Mouse (Mus musculus) stomach, embryonic 15.5 days (tissue): ENCODE measurements around the gene Thpo. TPM values are rescaled to one million over a fixed set of nuclear protein-coding genes. Genes with fewer than 3 reads are reported as not detected.

Source experiments
- ATAC-seq: fragments of 200-750 bp; cut with Nextera tagmentation; 2 replicates; pipeline ENCODE4 v1.8.0; 2017; ENCODE audit warnings: low read depth, moderate number of reproducible peaks, moderate TSS enrichment; ENCODE audit not compliant: insufficient read depth, low FRiP score
- H3K27ac ChIP-seq: fragments of 300-500 bp; sonication (generic); 2 replicates; pipeline ENCODE4 v1.5.1; 2015; ENCODE audit warnings: mild to moderate bottlenecking, inconsistent platforms
- H3K27me3 ChIP-seq: fragments of 300-500 bp; sonication (generic); replicated peaks from 2 replicates; pipeline ENCODE4 v1.6.1; 2015; ENCODE audit warnings: inconsistent platforms
- H3K36me3 ChIP-seq: fragments of 300-500 bp; sonication (generic); 2 replicates; pipeline ENCODE4 v1.6.1; 2015; ENCODE audit warnings: inconsistent platforms
- H3K4me1 ChIP-seq: fragments of 300-500 bp; sonication (generic); 2 replicates; pipeline ENCODE4 v1.6.1; 2015; ENCODE audit warnings: inconsistent platforms
- H3K4me2 ChIP-seq: fragments of 300-500 bp; sonication (generic); 2 replicates; pipeline ENCODE4 v1.6.1; 2015; ENCODE audit warnings: mild to moderate bottlenecking, inconsistent platforms
- H3K4me3 ChIP-seq: fragments of 300-500 bp; sonication (generic); replicated peaks from 2 replicates; pipeline ENCODE4 v1.5.1; 2015; ENCODE audit warnings: inconsistent platforms
- H3K9ac ChIP-seq: fragments of 300-500 bp; sonication (generic); 2 replicates; pipeline ENCODE4 v1.6.1; 2015; ENCODE audit warnings: inconsistent platforms
- H3K9me3 ChIP-seq: fragments of 300-500 bp; sonication (generic); 2 replicates; pipeline ENCODE4 v1.6.1; 2016; ENCODE audit warnings: inconsistent platforms
- WGBS: fragments of 180-500 bp; shearing (Covaris S2); methylation state at CpG from one replicate; pipeline ENCODE4 v1.1.7; 2015; 5-methylcytosine and 5-hydroxymethylcytosine counted together
- polyA plus RNA-seq: library from polyadenylated mRNA; unstranded; fragments of >200 nt; fragmentation: Nextera tagmentation; extraction: Ambion mirVana; gene quantifications from 2 replicates; pipeline ENCODE4 v1.2.1, GENCODE M21; 2015

Thpo gene
- polyA plus RNA-seq, 1 experiment from 2014 or later, result 1.0 TPM

DNA sequence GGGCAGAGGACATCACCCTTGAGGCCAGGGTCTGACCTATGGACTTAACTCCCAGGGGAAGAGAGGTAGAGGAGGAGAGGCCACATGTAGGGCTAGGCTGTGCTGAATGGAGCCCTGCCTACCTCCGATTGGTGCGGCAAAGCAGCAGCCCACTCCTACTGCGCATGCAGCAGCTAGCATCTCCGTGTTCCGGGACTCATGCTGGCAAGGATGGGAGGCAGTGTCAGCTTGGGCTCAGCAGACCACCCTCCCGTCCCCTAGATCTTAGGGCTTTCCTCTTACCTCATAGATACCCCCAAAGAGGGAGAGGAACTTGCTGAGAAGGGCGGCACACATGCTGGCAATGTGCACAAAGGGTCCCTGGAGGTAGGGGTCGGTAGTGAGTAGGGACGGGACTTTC is 22.1 kb downstream of the Thpo start:
- Histone ChIP-seq H3K4me1 (peaks cover 27% of the 10 kb centered on the region), H3K9ac (no peak overlapping the region), H3K9me3 (no peaks in the 10 kb centered on the region), H3K27me3 (no peaks in the 10 kb centered on the region), H3K27ac (no peak overlapping the region), H3K36me3 (peaks cover 28% of the 10 kb centered on the region), H3K4me2 (no peak overlapping the region), H3K4me3 (no peak overlapping the region)
- ATAC-seq, result no peak
- WGBS, result 77% methylated on average over 9 of the region's 9 CpGs

DNA sequence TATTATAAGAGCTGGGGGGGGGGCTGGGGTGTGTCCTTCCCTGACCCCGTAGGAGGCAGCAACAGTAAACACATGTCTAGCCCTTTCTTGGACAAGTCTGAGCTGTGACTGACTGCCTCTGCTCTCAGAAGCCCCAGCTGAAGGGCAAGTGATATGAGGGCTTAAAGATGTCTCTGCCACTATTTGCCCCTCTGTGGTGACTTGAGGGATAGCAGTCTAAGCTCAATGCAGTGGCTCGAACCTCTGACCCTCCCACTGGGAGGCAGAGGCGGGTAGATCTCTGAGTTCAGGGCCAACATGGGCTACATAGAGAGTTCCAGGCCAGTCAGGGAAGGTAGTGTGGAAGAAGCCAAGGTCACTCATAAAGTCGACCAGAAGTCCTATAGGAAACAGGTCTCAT is 23.5 kb downstream of the Thpo start:
- ATAC-seq, result no peak
- no peak overlapping the region for H3K4me3 ChIP-seq
- H3K9ac ChIP-seq, result no peak overlapping the region
- H3K36me3 ChIP-seq, result peaks cover 34% of the 10 kb centered on the region
- peaks cover 20% of the 10 kb centered on the region for H3K4me1 ChIP-seq
- no peaks in the 10 kb centered on the region for H3K9me3 ChIP-seq
- H3K27me3 ChIP-seq, result no peaks in the 10 kb centered on the region
- H3K4me2 ChIP-seq, result no peak overlapping the region
- no peak overlapping the region for H3K27ac ChIP-seq
- 80% methylated on average over 4 of the region's 4 CpGs for whole genome bisulfite sequencing

DNA sequence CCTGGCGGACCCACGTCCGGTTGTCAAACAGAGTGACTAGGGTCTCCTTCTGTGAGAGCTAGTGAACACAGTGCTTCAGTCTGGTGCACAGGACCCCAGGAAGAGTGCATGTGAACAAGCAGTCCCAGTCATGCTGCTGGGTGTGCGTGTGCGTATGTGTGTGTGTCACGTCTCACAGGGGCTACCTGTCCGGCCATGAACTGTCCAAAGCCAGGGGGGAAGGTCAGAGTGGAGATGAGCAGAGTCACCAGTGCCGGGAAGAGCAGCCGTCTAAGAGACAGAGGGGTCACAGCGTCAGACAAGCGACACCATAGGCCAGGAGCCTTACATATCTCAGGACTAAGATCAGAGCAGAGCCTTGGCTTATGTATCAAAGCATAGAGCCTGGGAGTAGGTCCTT is 23.9 kb downstream of the Thpo start:
- Histone ChIP-seq H3K36me3 (peaks cover 34% of the 10 kb centered on the region), H3K4me2 (no peak overlapping the region), H3K4me3 (no peak overlapping the region), H3K9me3 (no peaks in the 10 kb centered on the region), H3K4me1 (peaks cover 16% of the 10 kb centered on the region), H3K9ac (no peak overlapping the region), H3K27me3 (no peaks in the 10 kb centered on the region), H3K27ac (no peak overlapping the region)
- WGBS, result 93% methylated on average over 11 of the region's 11 CpGs
- ATAC-seq, result no peak

DNA sequence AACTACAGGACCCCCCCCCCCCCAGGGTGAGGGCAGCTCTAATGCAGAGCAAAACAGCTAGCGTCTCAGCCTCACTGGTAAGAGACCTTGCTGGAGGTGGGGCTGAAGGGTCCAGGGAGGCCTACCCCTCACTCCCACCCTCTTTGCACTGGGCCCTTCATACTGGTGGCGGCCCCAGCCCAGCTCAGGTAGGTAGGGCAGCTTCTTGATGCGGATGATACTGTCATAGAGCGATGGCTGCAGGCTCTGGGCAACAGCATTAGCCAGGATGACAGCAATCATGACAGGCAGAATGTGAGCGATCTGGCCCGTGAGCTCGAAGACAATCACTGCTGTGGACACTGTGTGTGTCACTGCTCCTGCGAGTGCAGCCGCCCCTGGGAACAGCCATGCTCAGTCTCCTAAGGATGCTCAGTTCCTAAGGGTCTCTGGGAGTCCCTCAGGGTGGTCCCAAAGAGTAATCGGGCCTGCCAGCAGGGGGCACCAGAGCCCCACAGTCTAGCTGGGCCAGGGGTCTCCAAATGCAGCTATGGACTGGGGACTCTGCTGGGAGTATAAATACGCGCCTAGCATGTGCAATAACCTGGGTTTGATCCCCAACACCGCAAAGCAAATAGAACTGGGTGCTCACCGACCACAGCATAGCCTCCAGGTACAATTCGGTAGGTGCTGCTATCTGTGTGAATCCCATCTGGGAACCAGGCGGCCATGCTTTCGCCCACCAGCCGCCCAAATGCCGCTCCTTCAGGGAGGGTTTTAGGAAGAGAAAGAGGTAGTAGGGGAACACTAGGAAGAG is 25.2 kb downstream of the Thpo start:
- Histone ChIP-seq H3K27me3 (no peaks in the 10 kb centered on the region), H3K4me1 (0 out of 2 replicates have a peak, but pooled peaks cover 6% of the 10 kb centered on the region), H3K4me2 (no peak overlapping the region), H3K36me3 (peaks cover 34% of the 10 kb centered on the region), H3K27ac (no peak overlapping the region), H3K4me3 (no peak overlapping the region), H3K9ac (no peak overlapping the region), H3K9me3 (no peaks in the 10 kb centered on the region)
- ATAC-seq, result no peak
- 80% methylated on average over 19 of the region's 19 CpGs for WGBS

DNA sequence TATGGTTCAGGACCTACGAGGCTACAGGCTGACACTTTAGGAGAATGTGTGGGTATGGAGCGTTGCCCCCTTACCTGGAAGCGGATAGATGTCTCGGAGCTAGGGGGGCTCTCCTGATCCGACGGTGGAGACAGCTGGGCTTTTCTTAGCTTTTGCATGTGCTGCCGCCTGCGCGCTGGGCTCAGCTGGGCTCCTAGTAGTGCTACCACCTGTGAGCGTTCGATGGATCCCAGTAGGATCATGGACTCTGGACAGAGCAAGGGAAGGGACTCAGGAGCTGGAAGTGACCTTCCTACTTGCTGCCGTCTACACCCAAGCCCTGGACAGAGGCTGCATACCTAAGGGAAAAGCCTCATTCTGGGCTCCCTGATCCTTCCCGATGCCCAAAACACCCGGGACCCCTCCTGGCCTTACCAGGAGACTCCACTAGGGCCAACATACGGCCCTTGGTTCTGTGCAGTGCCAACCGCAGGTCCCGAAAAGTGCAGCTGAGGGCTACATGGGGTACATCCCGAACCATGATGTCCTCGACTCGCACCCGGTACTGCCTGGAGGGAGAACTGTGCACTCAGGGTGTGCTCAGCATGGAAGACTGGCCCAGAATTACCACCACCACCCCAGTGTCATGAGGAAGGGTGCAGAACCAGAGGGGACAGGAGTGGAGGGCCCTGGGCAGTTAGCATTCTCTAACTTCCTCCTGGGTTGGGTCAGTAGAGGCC is 25.9 kb downstream of the Thpo start:
- Histone ChIP-seq H3K4me1 (no peaks in the 10 kb centered on the region), H3K9me3 (no peaks in the 10 kb centered on the region), H3K4me3 (no peak overlapping the region), H3K4me2 (no peak overlapping the region), H3K27ac (no peak overlapping the region), H3K27me3 (no peaks in the 10 kb centered on the region), H3K9ac (no peak overlapping the region), H3K36me3 (peaks cover 36% of the 10 kb centered on the region)
- 94% methylated on average over 21 of the region's 21 CpGs for WGBS
- ATAC-seq, result no peak

DNA sequence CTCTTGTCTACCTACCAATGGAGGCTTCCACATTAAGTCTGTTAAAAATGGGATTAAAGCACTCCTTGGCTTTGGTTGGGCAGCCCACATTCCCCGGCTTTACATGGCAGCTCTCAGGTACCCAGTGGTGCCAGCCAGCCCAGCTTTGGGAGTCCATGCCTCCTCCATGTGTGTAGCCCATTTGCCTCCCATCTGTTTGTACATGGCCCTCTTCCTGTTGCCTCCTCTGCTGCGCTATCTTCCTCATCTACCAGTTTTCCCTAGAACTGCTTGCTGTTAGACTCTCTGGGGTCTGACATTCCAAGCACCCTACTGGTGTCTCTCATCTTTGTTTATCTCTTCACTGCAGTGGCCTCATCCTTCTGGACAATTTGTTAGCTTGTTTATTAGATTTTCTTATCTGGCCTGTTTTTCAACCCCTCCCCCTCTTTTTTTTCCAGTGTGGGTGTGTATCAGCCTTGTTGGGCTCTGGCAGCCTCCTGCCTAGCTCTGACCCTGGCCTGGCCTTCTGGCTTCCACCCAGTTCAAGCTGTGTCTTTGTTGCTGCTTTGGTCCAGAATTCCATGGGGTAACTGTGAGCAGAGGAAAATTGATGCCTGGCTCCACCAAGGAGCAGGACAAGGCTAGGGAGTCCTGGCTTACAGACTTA is 27.8 kb downstream of the Thpo start:
- H3K36me3 ChIP-seq, result peaks cover 29% of the 10 kb centered on the region
- no peak overlapping the region for H3K9ac ChIP-seq
- peaks cover 12% of the 10 kb centered on the region for H3K4me1 ChIP-seq
- H3K4me2 ChIP-seq, result no peak overlapping the region
- H3K4me3 ChIP-seq, result no peak overlapping the region
- 88% methylated on average over 2 of the region's 2 CpGs for WGBS
- H3K27ac ChIP-seq, result no peak overlapping the region
- ATAC-seq, result 0 out of 2 replicates have a peak, but pooled peaks have one; percentile 14
- no peaks in the 10 kb centered on the region for H3K27me3 ChIP-seq
- H3K9me3 ChIP-seq, result no peaks in the 10 kb centered on the region

DNA sequence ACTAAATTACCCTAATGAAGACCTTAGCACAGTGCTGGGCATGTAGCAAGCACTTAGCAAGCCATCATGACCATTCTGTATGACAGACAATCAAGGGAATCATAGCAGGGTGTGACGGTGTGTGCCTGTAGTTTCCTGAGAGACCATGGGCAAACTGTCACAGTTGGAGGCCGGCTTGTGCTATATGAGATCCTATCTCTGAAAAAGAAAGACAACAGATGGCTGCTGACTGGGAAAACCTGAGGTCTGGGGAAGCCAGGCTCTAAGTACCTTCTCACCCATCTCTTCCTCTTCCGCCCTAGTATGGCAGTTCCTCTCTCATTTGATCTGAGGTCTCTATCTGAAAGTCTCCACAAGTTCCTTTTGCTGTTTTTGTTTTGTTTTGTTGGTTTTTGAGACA is 28.5 kb downstream of the Thpo start:
- ATAC-seq, result no peak
- WGBS, result 84% methylated on average over 3 of the region's 3 CpGs
- H3K9me3 ChIP-seq, result no peaks in the 10 kb centered on the region
- no peaks in the 10 kb centered on the region for H3K27me3 ChIP-seq
- peaks cover 15% of the 10 kb centered on the region for H3K4me1 ChIP-seq
- H3K4me2 ChIP-seq, result no peak overlapping the region
- H3K9ac ChIP-seq, result no peak overlapping the region
- no peak overlapping the region for H3K4me3 ChIP-seq
- peaks cover 22% of the 10 kb centered on the region for H3K36me3 ChIP-seq
- H3K27ac ChIP-seq, result no peak overlapping the region

DNA sequence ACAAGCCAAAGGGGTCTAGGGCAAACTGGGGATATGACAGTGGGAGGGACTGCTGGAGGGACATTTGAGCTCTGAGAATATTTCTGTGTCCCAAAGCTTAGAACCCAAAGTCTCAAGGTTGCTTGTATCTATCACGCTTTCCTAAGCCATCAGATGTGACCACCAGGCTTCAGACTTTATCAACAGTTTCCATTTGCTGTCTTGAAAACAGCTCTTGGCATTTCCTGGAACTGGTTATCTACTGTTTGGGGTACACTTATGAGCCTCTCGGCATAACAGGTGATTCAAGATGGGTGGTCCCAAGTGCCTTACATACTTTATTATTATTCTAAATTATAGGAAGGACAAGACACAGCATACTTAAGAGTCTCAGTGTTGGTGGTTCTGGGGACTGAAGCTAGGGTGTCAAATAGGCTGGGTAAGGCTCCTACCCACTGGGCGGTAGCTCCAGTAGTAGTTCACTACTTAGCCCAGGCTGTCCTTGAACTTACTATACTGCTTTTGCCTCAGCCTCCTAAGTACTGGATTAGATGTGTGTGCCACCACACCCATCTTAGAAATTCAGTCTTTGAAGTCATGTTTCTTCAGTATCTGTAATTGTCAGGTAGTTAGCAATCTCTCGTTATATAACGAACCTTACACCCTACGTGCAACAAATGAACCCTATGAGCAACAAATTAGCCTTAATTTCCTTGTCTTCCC is 30.5 kb downstream of the Thpo start:
- H3K9ac ChIP-seq, result no peak overlapping the region
- 84% methylated on average over 6 of the region's 6 CpGs for whole genome bisulfite sequencing
- H3K9me3 ChIP-seq, result no peaks in the 10 kb centered on the region

DNA sequence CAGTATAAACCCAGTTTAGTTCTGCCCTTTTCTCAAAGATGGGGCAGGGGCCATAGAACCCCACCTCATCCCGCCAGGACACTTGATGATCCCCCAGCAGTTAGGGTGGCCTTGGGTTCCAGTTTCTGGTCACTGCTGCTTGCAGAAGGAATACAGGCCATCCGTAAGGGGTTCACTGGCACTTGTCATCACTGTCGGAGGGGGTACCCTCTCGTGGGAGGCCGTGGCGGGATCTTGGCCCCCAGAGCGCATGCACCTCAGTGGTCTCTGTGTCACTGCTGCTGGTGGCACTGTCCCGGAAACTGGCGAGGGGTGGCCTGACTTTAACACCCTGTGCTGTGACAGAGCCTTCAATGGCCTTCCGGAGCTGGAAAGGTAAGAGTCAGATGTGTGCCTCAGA is 31.2 kb downstream of the Thpo start:
- Histone ChIP-seq H3K4me1 (peaks cover 15% of the 10 kb centered on the region), H3K9ac (no peak overlapping the region), H3K27me3 (no peaks in the 10 kb centered on the region), H3K36me3 (peaks cover 18% of the 10 kb centered on the region), H3K9me3 (no peaks in the 10 kb centered on the region), H3K4me3 (no peak overlapping the region), H3K4me2 (no peak overlapping the region), H3K27ac (no peak overlapping the region)
- 91% methylated on average over 10 of the region's 10 CpGs for WGBS
- ATAC-seq, result no peak

More for the DNA sequence above, 30.5 kb downstream of the Thpo start:
- H3K27me3 ChIP-seq, result no peaks in the 10 kb centered on the region
- 0 out of 2 replicates have a peak, but pooled peaks have one; percentile 15 for ATAC-seq
- no peak overlapping the region for H3K4me2 ChIP-seq
- H3K4me3 ChIP-seq, result no peak overlapping the region
- H3K4me1 ChIP-seq, result peaks cover 15% of the 10 kb centered on the region
- peaks cover 18% of the 10 kb centered on the region for H3K36me3 ChIP-seq
- H3K27ac ChIP-seq, result no peak overlapping the region

DNA sequence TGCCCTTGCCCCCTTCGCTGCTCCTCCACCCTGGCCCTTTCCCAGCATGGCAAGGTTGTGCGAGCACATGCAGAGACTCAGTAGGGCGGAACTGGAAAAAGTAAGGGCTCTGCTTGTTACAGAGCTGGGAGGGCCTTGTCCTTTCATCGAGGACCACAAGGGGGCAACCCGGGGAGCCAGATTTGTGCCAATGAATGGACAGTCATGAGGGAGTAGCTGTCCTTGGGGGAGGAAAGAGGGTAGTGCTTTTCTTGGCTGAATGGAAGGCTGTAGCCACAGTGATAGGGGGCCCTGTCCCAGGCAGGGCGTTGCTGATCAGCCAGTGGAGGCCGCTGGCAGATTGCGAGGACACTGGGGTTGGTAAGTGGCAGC is 31.8 kb downstream of the Thpo start:
- H3K27me3 ChIP-seq, result no peaks in the 10 kb centered on the region
- no peak overlapping the region for H3K9ac ChIP-seq
- H3K4me3 ChIP-seq, result no peak overlapping the region
- no peak overlapping the region for H3K27ac ChIP-seq
- ATAC-seq, result peak; percentile 76
- H3K4me1 ChIP-seq, result peaks cover 15% of the 10 kb centered on the region
- whole genome bisulfite sequencing, result 13% methylated on average over 8 of the region's 8 CpGs
- peaks cover 12% of the 10 kb centered on the region for H3K36me3 ChIP-seq
- H3K4me2 ChIP-seq, result 0 out of 2 replicates have a peak overlapping the region, but pooled peaks have one; percentile 1
- no peaks in the 10 kb centered on the region for H3K9me3 ChIP-seq

DNA sequence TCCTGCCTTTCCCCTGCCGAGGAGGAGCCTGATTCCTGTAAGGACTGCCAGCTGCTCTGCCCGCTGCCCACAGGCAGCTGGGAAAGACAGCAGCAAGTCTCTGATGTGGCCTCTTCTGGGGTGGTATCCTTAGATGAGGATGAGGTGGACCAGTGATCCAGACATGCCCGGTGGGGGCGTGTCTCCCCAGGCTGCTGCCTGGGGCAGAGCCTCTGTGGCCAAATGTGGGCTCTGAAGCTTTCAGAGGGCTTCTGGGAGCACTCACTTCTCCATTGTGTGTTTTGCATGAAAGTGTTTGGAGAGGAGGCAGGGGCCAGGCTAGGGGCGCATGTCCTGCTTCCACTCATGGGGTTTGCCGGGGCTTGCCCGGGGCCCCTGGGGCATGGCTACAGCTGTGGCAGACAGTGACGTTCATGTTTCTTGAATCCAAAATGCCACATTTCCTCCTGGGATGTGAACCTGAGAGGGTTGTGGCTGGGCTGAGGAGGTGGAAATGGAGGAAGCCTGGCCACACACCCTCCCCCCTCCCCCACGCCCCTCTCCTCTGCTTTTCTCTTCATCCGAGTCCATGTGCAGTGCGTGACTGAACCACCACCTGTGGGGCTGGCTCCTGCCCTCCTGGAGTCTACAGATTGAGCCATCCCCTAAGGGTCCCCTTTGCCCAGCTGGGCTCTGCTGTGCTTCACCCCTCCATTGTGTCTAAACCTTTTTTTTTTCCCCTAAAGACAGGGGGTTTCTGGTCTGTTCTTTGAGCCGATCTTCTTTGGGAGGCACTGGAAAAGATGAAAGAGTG is 32.4 kb downstream of the Thpo start:
- Histone ChIP-seq H3K4me1 (peaks cover 15% of the 10 kb centered on the region), H3K27ac (peak overlapping the region; percentile 40; the same call in 1 of the 2 replicates), H3K36me3 (peaks cover 9% of the 10 kb centered on the region; the same call in 1 of the 2 replicates), H3K27me3 (no peaks in the 10 kb centered on the region), H3K9me3 (no peaks in the 10 kb centered on the region), H3K9ac (no peak overlapping the region), H3K4me2 (0 out of 2 replicates have a peak overlapping the region, but pooled peaks have one; percentile 1), H3K4me3 (no peak overlapping the region)
- ATAC-seq, result no peak
- WGBS, result 27% methylated on average over 11 of the region's 12 CpGs
